Mouse (Mus musculus): ENCODE data around the gene Rnase1. TPM values are rescaled to one million over a fixed set of nuclear protein-coding genes. Genes with fewer than 3 reads are reported as not detected.

Gene Rnase1
- total and polyA plus RNA-seq, 2 experiments from 2014 or later: 0.23 TPM; not detected in 1

DNA sequence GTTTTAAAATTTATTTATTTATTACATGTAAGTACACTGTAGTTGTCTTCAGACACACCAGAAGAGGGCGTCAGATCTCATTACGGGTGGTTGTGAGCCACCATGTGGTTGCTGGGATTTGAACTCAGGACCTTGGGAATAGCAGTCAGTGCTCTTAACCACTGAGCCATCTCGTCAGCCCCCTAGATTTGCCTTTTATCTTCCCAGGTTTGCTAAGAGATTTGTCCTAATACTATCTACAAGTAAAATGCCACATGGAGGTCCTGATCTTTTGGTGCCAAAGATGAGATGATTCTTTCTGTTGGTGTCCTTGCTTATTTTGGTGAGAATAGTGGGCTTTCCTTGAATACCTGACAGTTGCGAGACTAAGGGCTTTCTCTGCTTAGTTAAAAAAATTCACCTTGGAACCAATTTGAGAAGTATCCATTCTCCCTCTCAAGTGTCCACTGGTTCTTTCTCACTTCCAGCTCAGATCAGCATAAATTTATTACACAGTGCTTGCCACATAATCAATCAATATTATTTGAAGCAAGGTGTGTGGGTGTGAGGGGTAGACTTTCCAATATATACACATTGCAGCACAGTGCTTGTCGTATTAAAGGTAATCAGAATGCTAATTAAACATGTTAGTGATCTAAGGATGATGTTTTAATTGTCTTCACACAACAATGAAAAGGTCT lies 9.6 kb upstream of the Rnase1 start:
- Histone ChIP-seq H3K4me2 (ENCODE audit: low read depth, low read length) (no peak overlapping the region), H3K9me3 (replicated peaks; ENCODE audit: control insufficient read depth, low read length) (no peaks in the 10 kb centered on the region), H3K27ac (ENCODE audit: low read depth) (no peak overlapping the region), H3K27me3 (ENCODE audit: control insufficient read depth, insufficient read depth, low read length) (no peaks in the 10 kb centered on the region), H3K4me3 (ENCODE audit: low read depth, low read length) (no peak overlapping the region), H3K36me3 (replicated peaks; ENCODE audit: control insufficient read depth, insufficient read depth, low read length) (no peaks in the 10 kb centered on the region), H3K4me1 (ENCODE audit: control insufficient read depth, insufficient read depth) (no peaks in the 10 kb centered on the region), H3K9ac (replicated peaks; ENCODE audit: low read depth, low read length) (no peak overlapping the region)
- TF ChIP-seq CTCF (IDR thresholded peaks at IDR 0.05; ENCODE audit: low read depth) (no peak), EP300 (IDR thresholded peaks at IDR 0.05; ENCODE audit: low read depth) (no peak)
- WGBS: 85% methylated on average over 5 of the region's 5 CpGs
- ATAC-seq (ENCODE audit: insufficient read depth, low read depth) (no peak), DNase-seq (ENCODE audit: low spot score) (no peak)

DNA sequence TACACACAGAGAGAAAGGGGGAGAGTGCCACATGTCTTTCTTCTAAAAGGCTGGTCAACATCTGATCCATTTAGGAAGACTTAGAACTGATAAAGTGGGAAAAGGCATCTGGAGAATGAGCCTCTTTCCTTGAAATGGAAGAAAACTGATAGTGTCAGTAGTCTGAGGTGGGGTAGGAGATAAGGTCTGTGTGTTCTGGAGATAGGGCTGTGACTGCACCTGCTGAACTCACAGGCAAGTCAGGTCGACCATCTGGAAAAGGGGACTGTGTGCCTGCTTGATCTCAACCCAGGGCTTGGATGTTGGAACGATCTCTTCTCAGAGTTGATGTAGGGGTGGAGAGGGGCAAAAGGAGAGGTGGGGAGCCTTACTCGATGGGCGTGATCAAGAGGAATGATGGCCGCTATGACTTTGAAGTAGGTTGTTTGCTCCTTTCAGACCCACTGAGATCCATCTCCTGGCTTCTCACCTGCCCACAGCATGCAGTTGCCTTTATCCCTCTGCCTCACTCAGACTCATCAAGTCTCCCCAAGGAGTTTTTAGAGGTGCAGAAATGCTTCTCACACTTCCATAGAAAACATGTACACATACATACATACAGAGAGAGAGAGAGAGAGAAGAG lies 5.8 kb upstream of the Rnase1 start:
- Histone ChIP-seq H3K27ac (ENCODE audit: low read depth) (no peak overlapping the region), H3K4me1 (ENCODE audit: control insufficient read depth, insufficient read depth) (no peaks in the 10 kb centered on the region), H3K4me2 (ENCODE audit: low read depth, low read length) (no peak overlapping the region), H3K36me3 (replicated peaks; ENCODE audit: control insufficient read depth, insufficient read depth, low read length) (no peaks in the 10 kb centered on the region), H3K27me3 (ENCODE audit: control insufficient read depth, insufficient read depth, low read length) (no peaks in the 10 kb centered on the region), H3K9me3 (replicated peaks; ENCODE audit: control insufficient read depth, low read length) (no peaks in the 10 kb centered on the region), H3K4me3 (ENCODE audit: low read depth, low read length) (no peak overlapping the region), H3K9ac (replicated peaks; ENCODE audit: low read depth, low read length) (no peak overlapping the region)
- TF ChIP-seq CTCF (IDR thresholded peaks at IDR 0.05; ENCODE audit: low read depth) (no peak), EP300 (IDR thresholded peaks at IDR 0.05; ENCODE audit: low read depth) (no peak)
- no peak for DNase-seq (ENCODE audit: low spot score)
- 37% methylated on average over 5 of the region's 5 CpGs for WGBS
- ATAC-seq (ENCODE audit: insufficient read depth, low read depth): no peak

DNA sequence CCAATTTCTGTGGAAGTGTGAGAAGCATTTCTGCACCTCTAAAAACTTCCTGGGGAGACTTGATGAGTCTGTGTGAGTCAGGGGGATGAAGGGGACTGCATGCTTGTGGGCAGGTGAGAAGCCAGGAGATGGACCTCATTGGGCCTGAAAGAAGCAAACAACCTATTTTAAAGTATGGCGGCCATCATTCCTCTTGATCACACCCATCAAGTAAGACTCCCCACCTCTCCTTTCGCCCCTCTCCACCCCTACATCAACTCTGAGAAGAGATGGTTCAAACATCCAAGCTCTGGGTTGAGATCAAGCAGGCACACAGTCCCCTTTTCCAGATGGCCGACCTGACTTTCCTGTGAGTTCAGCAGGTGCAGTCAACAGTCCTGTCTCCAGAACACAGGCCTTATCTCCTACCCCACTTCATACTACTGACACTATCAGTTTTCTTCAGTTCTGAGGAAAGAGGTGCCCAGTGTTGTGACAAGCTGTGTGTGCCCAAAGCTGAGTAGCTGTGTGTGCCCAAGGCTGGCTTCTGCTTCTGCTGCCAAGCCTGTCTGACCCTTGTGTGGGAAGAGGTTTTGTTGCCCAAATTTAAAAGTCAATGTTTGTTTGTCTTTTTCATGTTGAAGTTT lies 3.7 kb upstream of the Rnase1 start:
- no peak overlapping the region for H3K4me3 ChIP-seq (ENCODE audit: low read depth, low read length)
- WGBS: 72% methylated on average over 3 of the region's 3 CpGs
- H3K36me3 ChIP-seq (replicated peaks; ENCODE audit: control insufficient read depth, insufficient read depth, low read length): no peaks in the 10 kb centered on the region
- H3K27me3 ChIP-seq (ENCODE audit: control insufficient read depth, insufficient read depth, low read length): no peaks in the 10 kb centered on the region
- H3K9me3 ChIP-seq (replicated peaks; ENCODE audit: control insufficient read depth, low read length): no peaks in the 10 kb centered on the region
- no peak for DNase-seq (ENCODE audit: low spot score)
- peaks cover 7% of the 10 kb centered on the region; the same call in 1 of the 2 replicates for H3K4me1 ChIP-seq (ENCODE audit: control insufficient read depth, insufficient read depth)
- no peak for ATAC-seq (ENCODE audit: insufficient read depth, low read depth)
- H3K4me2 ChIP-seq (ENCODE audit: low read depth, low read length): no peak overlapping the region
- no peak for TF ChIP-seq CTCF (IDR thresholded peaks at IDR 0.05; ENCODE audit: low read depth)
- no peak for TF ChIP-seq EP300 (IDR thresholded peaks at IDR 0.05; ENCODE audit: low read depth)
- no peak overlapping the region for H3K9ac ChIP-seq (replicated peaks; ENCODE audit: low read depth, low read length)
- no peak overlapping the region for H3K27ac ChIP-seq (ENCODE audit: low read depth)

DNA sequence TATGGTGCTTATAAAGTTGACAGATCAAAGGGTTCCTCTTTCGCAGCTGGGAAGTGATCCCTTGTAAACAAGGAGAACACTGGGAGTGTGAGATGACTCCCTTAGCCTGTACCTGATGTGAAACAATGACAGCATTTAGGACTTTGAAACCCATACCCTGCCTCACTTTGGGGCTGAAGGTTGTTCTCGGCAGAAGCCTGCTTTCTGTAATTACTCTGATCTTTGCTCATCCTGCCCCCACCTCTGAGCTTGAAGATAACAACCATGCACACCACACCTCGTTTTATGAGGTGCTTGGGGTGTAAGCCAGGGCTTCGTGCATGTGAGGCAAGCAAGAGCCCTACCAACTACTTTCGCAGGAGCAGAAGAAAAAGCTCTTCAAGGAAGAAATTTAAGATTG lies 2.6 kb upstream of the Rnase1 start:
- H3K27me3 ChIP-seq (ENCODE audit: control insufficient read depth, insufficient read depth, low read length): no peaks in the 10 kb centered on the region
- no peaks in the 10 kb centered on the region for H3K36me3 ChIP-seq (replicated peaks; ENCODE audit: control insufficient read depth, insufficient read depth, low read length)
- no peak overlapping the region for H3K4me2 ChIP-seq (ENCODE audit: low read depth, low read length)
- H3K4me1 ChIP-seq (ENCODE audit: control insufficient read depth, insufficient read depth): peaks cover 7% of the 10 kb centered on the region; the same call in 1 of the 2 replicates
- no peaks in the 10 kb centered on the region for H3K9me3 ChIP-seq (replicated peaks; ENCODE audit: control insufficient read depth, low read length)
- no peak overlapping the region for H3K4me3 ChIP-seq (ENCODE audit: low read depth, low read length)
- no peak for DNase-seq (ENCODE audit: low spot score)
- 74% methylated on average over 5 of the region's 5 CpGs for WGBS
- TF ChIP-seq CTCF (IDR thresholded peaks at IDR 0.05; ENCODE audit: low read depth) (no peak), EP300 (IDR thresholded peaks at IDR 0.05; ENCODE audit: low read depth) (no peak)
- no peak for ATAC-seq (ENCODE audit: insufficient read depth, low read depth)
- no peak overlapping the region for H3K9ac ChIP-seq (replicated peaks; ENCODE audit: low read depth, low read length)
- H3K27ac ChIP-seq (ENCODE audit: low read depth): no peak overlapping the region

DNA sequence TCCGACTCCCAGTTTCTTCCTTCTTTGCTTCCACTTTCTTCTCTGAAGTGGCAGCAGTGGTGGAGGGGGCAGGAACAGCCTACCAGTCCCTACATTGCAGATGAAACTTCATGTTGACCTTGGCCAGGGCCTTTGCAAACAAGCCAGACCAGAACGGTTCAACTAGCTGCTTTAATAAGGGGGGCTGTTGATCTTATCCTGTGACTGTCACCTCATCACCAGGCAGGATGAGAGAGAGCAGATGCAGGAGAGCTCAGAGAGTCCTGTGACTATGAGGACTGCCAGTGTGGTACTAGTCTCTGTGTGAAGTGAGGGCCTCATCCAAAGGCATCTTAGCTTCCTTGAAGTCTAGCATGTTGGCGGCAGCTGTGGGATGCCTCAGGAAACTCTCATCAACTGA lies 1.4 kb upstream of the Rnase1 start:
- no peak for ATAC-seq (ENCODE audit: insufficient read depth, low read depth)

More for the DNA sequence above, 1.4 kb upstream of the Rnase1 start:
- no peak overlapping the region for H3K9ac ChIP-seq (replicated peaks; ENCODE audit: low read depth, low read length)
- H3K4me2 ChIP-seq (ENCODE audit: low read depth, low read length): no peak overlapping the region
- H3K9me3 ChIP-seq (replicated peaks; ENCODE audit: control insufficient read depth, low read length): no peaks in the 10 kb centered on the region
- H3K4me1 ChIP-seq (ENCODE audit: control insufficient read depth, insufficient read depth): peaks cover 13% of the 10 kb centered on the region
- H3K27me3 ChIP-seq (ENCODE audit: control insufficient read depth, insufficient read depth, low read length): no peaks in the 10 kb centered on the region
- H3K4me3 ChIP-seq (ENCODE audit: low read depth, low read length): no peak overlapping the region
- no peaks in the 10 kb centered on the region for H3K36me3 ChIP-seq (replicated peaks; ENCODE audit: control insufficient read depth, insufficient read depth, low read length)
- TF ChIP-seq CTCF (IDR thresholded peaks at IDR 0.05; ENCODE audit: low read depth) (no peak), EP300 (IDR thresholded peaks at IDR 0.05; ENCODE audit: low read depth) (no peak)
- no peak for DNase-seq (ENCODE audit: low spot score)
- 43% methylated on average over 3 of the region's 3 CpGs for WGBS
- no peak overlapping the region for H3K27ac ChIP-seq (ENCODE audit: low read depth)

All from heart, postnatal 0 days (tissue).